Mouse (Mus musculus) spleen, adult 2 months (tissue): ENCODE measurements at regions not wholly inside any gene's neighbourhood (a gene's known extent, or its start where the extent isn't known, plus 50 kb on each side); places are given as distances from the start of the nearest gene placed in this dataset.

Source experiments
- DNase-seq, 2 experiments: peaks; one replicate each; pipeline versions ENCODE4 v3.0.0 to v3.0.0-alpha.2; 2012 to 2021; ENCODE audit warnings: low spot score in 2 of 2, low read depth in 1 of 2
- H3K27ac ChIP-seq: fragments of 200-500 bp; 2 replicates; pipeline ENCODE4 v1.5.1; 2012; ENCODE audit warnings: low read length, inconsistent platforms; ENCODE audit not compliant: insufficient read depth
- H3K27me3 ChIP-seq: fragments of 200-500 bp; 2 replicates; pipeline ENCODE4 v1.6.1; 2012; ENCODE audit warnings: mild to moderate bottlenecking, moderate library complexity, low read length, inconsistent platforms; ENCODE audit not compliant: control insufficient read depth, insufficient read depth
- H3K36me3 ChIP-seq: fragments of 200-500 bp; 2 replicates; pipeline ENCODE4 v1.6.1; 2012; ENCODE audit warnings: mild to moderate bottlenecking, low read length, inconsistent platforms; ENCODE audit not compliant: control insufficient read depth, insufficient read depth
- H3K4me1 ChIP-seq: fragments of 200-500 bp; 2 replicates; pipeline ENCODE4 v1.6.1; 2011; ENCODE audit warnings: inconsistent platforms; ENCODE audit not compliant: control insufficient read depth, insufficient read depth, insufficient read length
- H3K4me3 ChIP-seq: fragments of 200-500 bp; 2 replicates; pipeline ENCODE4 v1.5.1; 2011; ENCODE audit warnings: mild to moderate bottlenecking, inconsistent platforms; ENCODE audit not compliant: insufficient read depth, insufficient read length; ENCODE audit errors: extremely low read depth
- CTCF ChIP-seq: fragments of 200-500 bp; IDR thresholded peaks from 2 replicates; pipeline ENCODE4 v1.5.1; 2011; ENCODE audit warnings: mild to moderate bottlenecking, inconsistent platforms; ENCODE audit not compliant: insufficient read depth, insufficient read length, insufficient replicate concordance; ENCODE audit errors: extremely low read depth
- POLR2A ChIP-seq: fragments of 200-500 bp; IDR thresholded peaks from 2 replicates; pipeline ENCODE4 v1.6.1; 2011; ENCODE audit warnings: low read depth, low read length, inconsistent platforms
- WGBS: fragments of 180-500 bp; shearing (Covaris S2); methylation state at CpG from one replicate; pipeline ENCODE4 v1.1.7; 2018; 5-methylcytosine and 5-hydroxymethylcytosine counted together

- Histone ChIP-seq H3K4me1 (no peaks in the 10 kb centered on the region), H3K4me3 (no peak overlapping the region), H3K27ac (no peak overlapping the region), H3K27me3 (no peaks in the 10 kb centered on the region), H3K36me3 (no peaks in the 10 kb centered on the region)
- TF ChIP-seq CTCF (no peak), POLR2A (no peak)
- WGBS, result 88% methylated on average over 7 of the region's 7 CpGs
- no peak for DNase-seq
Observed at GRCm38 (mm10) chr3:129386522-129386921, 54.0 kb upstream of the Enpep start.

DNA sequence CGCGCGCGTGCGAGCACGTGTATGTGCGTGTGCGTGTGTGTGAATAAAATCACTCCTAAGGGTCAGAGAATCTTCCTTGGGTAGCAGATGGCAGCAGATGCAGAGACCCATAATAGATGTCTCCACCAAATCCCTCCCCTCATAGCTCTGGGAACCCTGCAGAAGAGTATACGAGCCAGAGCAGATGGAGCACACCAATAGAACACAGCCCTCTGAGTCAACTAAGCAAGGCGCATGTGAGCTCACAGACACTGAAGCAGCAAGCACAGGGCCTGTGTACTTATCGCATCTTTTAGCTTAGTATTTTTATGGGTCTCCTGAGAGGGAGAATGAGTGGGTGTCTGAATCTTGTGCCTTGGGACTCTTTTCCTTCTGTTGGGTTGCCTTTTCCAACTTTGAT lies 58.0 kb upstream of the Enpep start:
- no peak for TF ChIP-seq POLR2A
- no peak for TF ChIP-seq CTCF
- H3K4me3 ChIP-seq, result no peak overlapping the region
- no peaks in the 10 kb centered on the region for H3K36me3 ChIP-seq
- no peaks in the 10 kb centered on the region for H3K4me1 ChIP-seq
- no peak for DNase-seq
- WGBS, result over 99% methylated on average over 11 of the region's 11 CpGs
- no peaks in the 10 kb centered on the region for H3K27me3 ChIP-seq
- H3K27ac ChIP-seq, result no peak overlapping the region

GRCm38 (mm10) chr3:129391888-129392813 lies 59.6 kb upstream of the Enpep start:
- Histone ChIP-seq H3K27ac (no peak overlapping the region), H3K4me1 (no peaks in the 10 kb centered on the region), H3K4me3 (no peak overlapping the region), H3K27me3 (no peaks in the 10 kb centered on the region), H3K36me3 (no peaks in the 10 kb centered on the region)
- no peak for DNase-seq
- 70% methylated on average over 14 of the region's 14 CpGs for WGBS
- no peak for TF ChIP-seq CTCF
- no peak for TF ChIP-seq POLR2A

GRCm38 (mm10) chr3:129392814-129393804 lies 60.6 kb upstream of the Enpep start:
- H3K4me3 ChIP-seq, result peak overlapping the region; percentile 39; the same call in 1 of the 2 replicates
- no peaks in the 10 kb centered on the region for H3K36me3 ChIP-seq
- no peak for TF ChIP-seq POLR2A
- TF ChIP-seq CTCF, result no peak
- H3K27me3 ChIP-seq, result no peaks in the 10 kb centered on the region
- 83% methylated on average over 23 of the region's 23 CpGs for WGBS
- H3K4me1 ChIP-seq, result no peaks in the 10 kb centered on the region
- DNase-seq, result no peak
- no peak overlapping the region for H3K27ac ChIP-seq

- Histone ChIP-seq H3K36me3 (no peaks in the 10 kb centered on the region), H3K27ac (no peak overlapping the region), H3K4me1 (no peaks in the 10 kb centered on the region), H3K4me3 (no peak overlapping the region), H3K27me3 (no peaks in the 10 kb centered on the region)
- WGBS, result 84% methylated on average over 4 of the region's 4 CpGs
- TF ChIP-seq CTCF (no peak), POLR2A (no peak)
- DNase-seq, result no peak
Observed at GRCm38 (mm10) chr3:129397481-129397880, 65.0 kb upstream of the Enpep start.

- DNase-seq, result no peak
- H3K27me3 ChIP-seq, result no peaks in the 10 kb centered on the region
- 81% methylated on average over 12 of the region's 12 CpGs for WGBS
- no peaks in the 10 kb centered on the region for H3K36me3 ChIP-seq
- TF ChIP-seq POLR2A (no peak), CTCF (no peak)
- no peaks in the 10 kb centered on the region for H3K4me1 ChIP-seq
- H3K4me3 ChIP-seq, result no peak overlapping the region
- H3K27ac ChIP-seq, result no peak overlapping the region
Observed at GRCm38 (mm10) chr3:129400092-129400924, 67.8 kb upstream of the Enpep start.
